Mouse (Mus musculus): Measurements from ENCODE around the gene Fbxo21. TPM values are rescaled to one million over a fixed set of nuclear protein-coding genes. Genes with fewer than 3 reads are reported as not detected.

The Fbxo21 gene
- polyA plus RNA-seq, 1 experiment from 2014 or later, result 55.3 TPM

DNA sequence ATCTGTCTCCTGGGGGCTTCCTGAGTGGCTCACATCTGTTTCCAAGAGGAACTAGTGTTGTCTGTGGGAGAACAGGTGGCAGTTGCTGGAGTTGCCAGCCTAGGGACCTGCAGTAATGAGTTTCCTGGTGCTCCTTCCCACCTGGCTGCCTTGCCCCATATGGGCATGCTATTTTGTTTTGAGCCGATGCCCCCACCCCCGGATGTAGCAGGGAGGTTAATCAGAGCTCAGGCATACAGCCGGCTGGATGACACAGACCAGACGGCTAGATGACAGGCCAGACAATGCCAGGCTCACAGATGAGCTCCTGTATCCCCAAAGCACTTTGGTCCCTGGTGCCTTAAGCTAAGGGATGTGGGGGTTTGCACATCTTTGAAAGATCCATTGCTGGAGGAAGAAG, 56.8 kb downstream of the Fbxo21 start:
- no peaks in the 10 kb centered on the region for H3K9me3 ChIP-seq (replicated peaks)
- H3K27me3 ChIP-seq, result peaks cover 26% of the 10 kb centered on the region
- 40% methylated on average over 4 of the region's 4 CpGs for WGBS
- no peak overlapping the region for H3K4me3 ChIP-seq (replicated peaks)
- peaks cover 24% of the 10 kb centered on the region for H3K4me1 ChIP-seq
- no peak overlapping the region for H3K9ac ChIP-seq
- H3K36me3 ChIP-seq, result no peaks in the 10 kb centered on the region
- H3K27ac ChIP-seq (replicated peaks), result no peak overlapping the region
- 0 out of 2 replicates have a peak, but pooled peaks have one; percentile 3 for ATAC-seq (ENCODE audit: insufficient number of reproducible peaks, low FRiP score, low TSS enrichment, low read depth)
- H3K4me2 ChIP-seq (replicated peaks), result no peak overlapping the region

- no peak overlapping the region for H3K4me2 ChIP-seq (replicated peaks)
- no peaks in the 10 kb centered on the region for H3K36me3 ChIP-seq
- 57% methylated on average over 6 of the region's 6 CpGs for WGBS
- no peak overlapping the region for H3K4me3 ChIP-seq (replicated peaks)
- H3K4me1 ChIP-seq, result peaks cover 20% of the 10 kb centered on the region
- ATAC-seq (ENCODE audit: insufficient number of reproducible peaks, low FRiP score, low TSS enrichment, low read depth), result no peak
- no peak overlapping the region for H3K27ac ChIP-seq (replicated peaks)
- H3K27me3 ChIP-seq, result peaks cover 22% of the 10 kb centered on the region
- no peak overlapping the region for H3K9ac ChIP-seq
- no peaks in the 10 kb centered on the region for H3K9me3 ChIP-seq (replicated peaks)
Measured at GRCm38 (mm10) chr5:118033740-118034139, 57.2 kb downstream of the Fbxo21 start.

GRCm38 (mm10) chr5:118034632-118035031, 58.1 kb downstream of the Fbxo21 start:
- no peak for ATAC-seq (ENCODE audit: insufficient number of reproducible peaks, low FRiP score, low TSS enrichment, low read depth)
- H3K27me3 ChIP-seq, result peaks cover 13% of the 10 kb centered on the region
- H3K27ac ChIP-seq (replicated peaks), result no peak overlapping the region
- H3K36me3 ChIP-seq, result no peaks in the 10 kb centered on the region
- peaks cover 11% of the 10 kb centered on the region for H3K4me1 ChIP-seq
- no peaks in the 10 kb centered on the region for H3K9me3 ChIP-seq (replicated peaks)
- 91% methylated on average over 1 of the region's 1 CpGs for WGBS
- H3K9ac ChIP-seq, result no peak overlapping the region
- H3K4me2 ChIP-seq (replicated peaks), result no peak overlapping the region
- H3K4me3 ChIP-seq (replicated peaks), result no peak overlapping the region

DNA sequence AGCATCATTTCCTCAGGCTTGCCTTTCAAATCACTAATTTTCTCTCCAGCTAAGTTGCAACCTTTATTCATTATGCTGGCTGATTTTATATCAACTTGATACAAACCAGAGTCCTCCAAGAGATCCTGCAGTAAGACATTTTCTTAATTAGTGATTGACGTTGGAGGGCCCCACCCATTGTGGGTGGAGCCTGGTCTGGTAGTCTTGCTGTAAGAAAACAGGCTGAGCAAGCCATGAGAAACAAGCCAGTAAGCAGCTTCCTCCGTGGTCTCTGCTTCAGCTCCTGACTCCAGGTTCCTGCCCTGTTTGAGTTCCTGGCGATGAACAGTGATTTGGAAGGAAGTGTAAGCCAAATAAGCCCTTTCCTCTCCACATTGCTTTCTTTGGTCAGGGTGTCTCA, 59.3 kb downstream of the Fbxo21 start:
- 49% methylated on average over 3 of the region's 3 CpGs for WGBS
- Histone ChIP-seq H3K27ac (replicated peaks) (no peak overlapping the region), H3K27me3 (peaks cover 3% of the 10 kb centered on the region; the same call in 1 of the 2 replicates), H3K4me1 (peaks cover 11% of the 10 kb centered on the region), H3K9me3 (replicated peaks) (no peaks in the 10 kb centered on the region), H3K36me3 (no peaks in the 10 kb centered on the region), H3K4me2 (replicated peaks) (no peak overlapping the region), H3K9ac (no peak overlapping the region), H3K4me3 (replicated peaks) (no peak overlapping the region)
- no peak for ATAC-seq (ENCODE audit: insufficient number of reproducible peaks, low FRiP score, low TSS enrichment, low read depth)

GRCm38 (mm10) chr5:118036888-118037797, 60.6 kb downstream of the Fbxo21 start:
- Histone ChIP-seq H3K4me2 (replicated peaks) (peak overlapping the region; percentile 19), H3K4me3 (replicated peaks) (no peak overlapping the region), H3K9ac (no peak overlapping the region), H3K36me3 (no peaks in the 10 kb centered on the region), H3K9me3 (replicated peaks) (no peaks in the 10 kb centered on the region), H3K4me1 (peaks cover 11% of the 10 kb centered on the region), H3K27ac (replicated peaks) (peak overlapping the region; percentile 22; the same call in 1 of the 2 replicates), H3K27me3 (no peaks in the 10 kb centered on the region)
- WGBS, result 29% methylated on average over 25 of the region's 25 CpGs
- ATAC-seq (ENCODE audit: insufficient number of reproducible peaks, low FRiP score, low TSS enrichment, low read depth), result no peak

- ATAC-seq (ENCODE audit: insufficient number of reproducible peaks, low FRiP score, low TSS enrichment, low read depth), result peak; percentile 66
- Histone ChIP-seq H3K27ac (replicated peaks) (no peak overlapping the region), H3K36me3 (no peaks in the 10 kb centered on the region), H3K4me3 (replicated peaks) (no peak overlapping the region), H3K9ac (no peak overlapping the region; the same call in 1 of the 2 replicates), H3K4me2 (replicated peaks) (peak overlapping the region; percentile 19; the same call in 1 of the 2 replicates), H3K4me1 (peaks cover 11% of the 10 kb centered on the region), H3K27me3 (no peaks in the 10 kb centered on the region), H3K9me3 (replicated peaks) (no peaks in the 10 kb centered on the region)
- WGBS, result 8% methylated on average over 10 of the region's 10 CpGs
Measured at GRCm38 (mm10) chr5:118037798-118038484, 61.4 kb downstream of the Fbxo21 start.

DNA sequence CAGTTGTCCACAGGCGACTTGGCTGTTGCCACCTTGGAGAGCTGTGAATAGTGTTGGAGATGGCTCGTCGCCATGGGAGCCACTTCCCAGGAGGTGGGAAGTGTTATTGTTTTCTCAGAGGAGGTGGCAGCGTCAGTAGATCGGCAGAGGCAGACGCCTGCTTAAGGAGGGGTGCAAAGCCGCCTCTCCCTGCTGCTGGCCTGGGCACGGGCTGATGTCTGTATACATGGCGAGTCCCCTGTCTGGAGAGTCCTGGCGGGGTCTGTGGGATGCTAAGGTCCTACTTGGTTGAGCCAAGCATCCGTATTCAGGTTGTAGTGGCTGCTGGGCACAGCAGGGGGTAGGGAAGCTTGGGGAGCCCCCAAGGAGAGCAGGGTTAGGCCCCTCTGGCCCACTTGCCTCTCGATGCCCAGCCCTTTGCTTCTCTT, 62.7 kb downstream of the Fbxo21 start:
- H3K36me3 ChIP-seq, result no peaks in the 10 kb centered on the region
- WGBS, result 37% methylated on average over 12 of the region's 12 CpGs
- no peaks in the 10 kb centered on the region for H3K27me3 ChIP-seq
- peaks cover 11% of the 10 kb centered on the region for H3K4me1 ChIP-seq
- no peak overlapping the region for H3K4me2 ChIP-seq (replicated peaks)
- no peaks in the 10 kb centered on the region for H3K9me3 ChIP-seq (replicated peaks)
- no peak overlapping the region for H3K4me3 ChIP-seq (replicated peaks)
- no peak overlapping the region for H3K27ac ChIP-seq (replicated peaks)
- H3K9ac ChIP-seq, result no peak overlapping the region
- no peak for ATAC-seq (ENCODE audit: insufficient number of reproducible peaks, low FRiP score, low TSS enrichment, low read depth)

- H3K4me3 ChIP-seq (replicated peaks), result no peak overlapping the region
- peaks cover 3% of the 10 kb centered on the region for H3K4me1 ChIP-seq
- no peaks in the 10 kb centered on the region for H3K36me3 ChIP-seq
- no peak for ATAC-seq (ENCODE audit: insufficient number of reproducible peaks, low FRiP score, low TSS enrichment, low read depth)
- H3K27ac ChIP-seq (replicated peaks), result no peak overlapping the region
- H3K9ac ChIP-seq, result no peak overlapping the region
- H3K9me3 ChIP-seq (replicated peaks), result no peaks in the 10 kb centered on the region
- no peak overlapping the region for H3K4me2 ChIP-seq (replicated peaks)
- 81% methylated on average over 6 of the region's 6 CpGs for WGBS
- no peaks in the 10 kb centered on the region for H3K27me3 ChIP-seq
Measured at GRCm38 (mm10) chr5:118042599-118042998, 66.1 kb downstream of the Fbxo21 start.

GRCm38 (mm10) chr5:118043761-118044160, 67.2 kb downstream of the Fbxo21 start:
- Histone ChIP-seq H3K4me1 (no peaks in the 10 kb centered on the region), H3K27me3 (no peaks in the 10 kb centered on the region), H3K27ac (replicated peaks) (no peak overlapping the region), H3K4me3 (replicated peaks) (no peak overlapping the region), H3K36me3 (no peaks in the 10 kb centered on the region), H3K9ac (no peak overlapping the region), H3K4me2 (replicated peaks) (no peak overlapping the region), H3K9me3 (replicated peaks) (no peaks in the 10 kb centered on the region)
- ATAC-seq (ENCODE audit: insufficient number of reproducible peaks, low FRiP score, low TSS enrichment, low read depth), result no peak
- WGBS, result 76% methylated on average over 4 of the region's 4 CpGs

DNA sequence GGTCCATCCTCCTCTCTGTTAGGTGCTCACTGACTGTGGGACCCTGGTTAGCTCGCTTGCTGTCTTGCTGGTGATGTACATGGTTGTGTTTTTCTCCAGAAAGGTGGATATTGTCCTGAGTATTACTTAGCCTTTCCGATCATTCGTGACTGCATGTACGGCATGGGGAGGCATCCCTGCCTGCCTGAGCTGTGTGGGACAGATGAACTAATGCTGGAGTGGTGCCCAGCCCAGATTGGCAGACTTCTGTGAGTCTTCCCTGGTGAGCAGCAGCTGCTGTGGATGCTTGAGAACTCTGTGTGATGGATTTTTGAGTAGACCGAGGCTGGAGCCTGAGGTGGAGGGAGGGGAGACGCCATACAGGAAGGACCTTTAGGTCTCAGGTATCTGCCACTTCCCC, 68.4 kb downstream of the Fbxo21 start:
- H3K27me3 ChIP-seq, result no peaks in the 10 kb centered on the region
- no peaks in the 10 kb centered on the region for H3K36me3 ChIP-seq
- ATAC-seq (ENCODE audit: insufficient number of reproducible peaks, low FRiP score, low TSS enrichment, low read depth), result no peak
- no peaks in the 10 kb centered on the region for H3K4me1 ChIP-seq
- no peak overlapping the region for H3K27ac ChIP-seq (replicated peaks)
- no peaks in the 10 kb centered on the region for H3K9me3 ChIP-seq (replicated peaks)
- no peak overlapping the region for H3K4me2 ChIP-seq (replicated peaks)
- no peak overlapping the region for H3K9ac ChIP-seq
- H3K4me3 ChIP-seq (replicated peaks), result no peak overlapping the region
- WGBS, result 84% methylated on average over 6 of the region's 6 CpGs

DNA sequence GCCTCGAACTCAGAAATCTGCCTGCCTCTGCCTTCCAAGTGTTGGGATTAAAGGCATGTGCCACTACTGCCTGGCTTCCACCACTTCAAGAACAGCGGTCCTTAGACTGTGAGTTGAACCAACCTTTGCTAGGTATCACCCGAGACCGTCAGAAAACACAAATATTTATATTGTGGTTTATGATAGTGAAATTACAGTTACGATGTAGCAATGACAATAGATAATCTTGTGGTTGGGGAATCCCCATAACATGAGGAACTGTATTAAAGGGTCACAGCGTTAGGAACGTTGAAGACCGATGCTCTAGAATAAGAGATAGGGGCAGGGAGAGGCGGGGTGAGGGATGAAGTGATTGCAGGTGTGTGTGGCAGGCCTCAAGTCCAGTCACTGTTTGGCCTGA, 68.9 kb downstream of the Fbxo21 start:
- no peaks in the 10 kb centered on the region for H3K27me3 ChIP-seq
- no peaks in the 10 kb centered on the region for H3K4me1 ChIP-seq
- ATAC-seq (ENCODE audit: insufficient number of reproducible peaks, low FRiP score, low TSS enrichment, low read depth), result no peak
- H3K9me3 ChIP-seq (replicated peaks), result no peaks in the 10 kb centered on the region
- H3K4me3 ChIP-seq (replicated peaks), result no peak overlapping the region
- 90% methylated on average over 9 of the region's 9 CpGs for whole genome bisulfite sequencing
- H3K27ac ChIP-seq (replicated peaks), result no peak overlapping the region
- no peak overlapping the region for H3K4me2 ChIP-seq (replicated peaks)
- H3K36me3 ChIP-seq, result no peaks in the 10 kb centered on the region
- no peak overlapping the region for H3K9ac ChIP-seq
